Mouse (Mus musculus): ENCODE measurements around the gene Notch4. TPM values are rescaled to one million over a fixed set of nuclear protein-coding genes. Genes with fewer than 3 reads are reported as not detected.

Notch4 gene
- polyA plus RNA-seq (2014; fragmentation: Illumina TruSeq; extraction: RNeasy Lipid Tissue Mini Kit (QIAGEN cat#74804); ENCODE audit: low replicate concordance): 0.15 TPM

GRCm38 (mm10) chr17:34564003-34564421 lies at the start of gene Notch4:
Gene Notch4, plus strand, starts transcription at chr17:34564268.

GRCm38 (mm10) chr17:34517252-34517651 lies 46.8 kb upstream of the Notch4 start, which contains the start of gene Btnl6:
Gene Btnl6, minus strand, starts transcription at chr17:34517352.

GRCm38 (mm10) chr17:34589681-34590101 lies 25.6 kb downstream of the Notch4 start, which contains the start of gene Gpsm3:
Gene Gpsm3, plus strand, starts transcription at chr17:34589806.

GRCm38 (mm10) chr17:34591029-34591993 lies 27.2 kb downstream of the Notch4 start, which contains the start of gene Pbx2:
Gene Pbx2, plus strand, starts transcription at chr17:34591266.

GRCm38 (mm10) chr17:34597566-34598095 lies 33.6 kb downstream of the Notch4 start, which contains the start of gene Ager:
Gene Ager, plus strand, starts transcription at chr17:34597862.

GRCm38 (mm10) chr17:34603375-34604060 lies 39.5 kb downstream of the Notch4 start, which contains the start of gene Rnf5:
Gene Rnf5, minus strand, starts transcription at chr17:34603690.

GRCm38 (mm10) chr17:34604061-34604508 lies 40.0 kb downstream of the Notch4 start, which contains the start of gene Agpat1:
Gene Agpat1, plus strand, starts transcription at chr17:34604262.

GRCm38 (mm10) chr17:34615871-34616270 lies 51.8 kb downstream of the Notch4 start, which contains the start of gene Egfl8:
Gene Egfl8, minus strand, starts transcription at chr17:34615971.

GRCm38 (mm10) chr17:34627943-34628643 lies 64.0 kb downstream of the Notch4 start, which contains the start of gene Ppt2:
Gene Ppt2, minus strand, starts transcription at chr17:34628510.

GRCm38 (mm10) chr17:34629221-34629751 lies 65.2 kb downstream of the Notch4 start, which contains the start of gene Prrt1:
Gene Prrt1, plus strand, starts transcription at chr17:34629533.

Other genes with a start within 250 kb of the Notch4 start
- 2.7 TPM for gene H2-Eb2, start 238.6 kb upstream of the Notch4 start, polyA plus RNA-seq (2014; fragmentation: Illumina TruSeq; extraction: RNeasy Lipid Tissue Mini Kit (QIAGEN cat#74804); ENCODE audit: low replicate concordance)
- 76.7 TPM for gene Btnl2, start 209.4 kb upstream of the Notch4 start, polyA plus RNA-seq (2014; fragmentation: Illumina TruSeq; extraction: RNeasy Lipid Tissue Mini Kit (QIAGEN cat#74804); ENCODE audit: low replicate concordance)
- gene Btnl1, start 187.1 kb upstream of the Notch4 start, polyA plus RNA-seq (2014; fragmentation: Illumina TruSeq; extraction: RNeasy Lipid Tissue Mini Kit (QIAGEN cat#74804); ENCODE audit: low replicate concordance): 231 TPM
- gene BC051142, start 165.4 kb upstream of the Notch4 start, polyA plus RNA-seq (2014; fragmentation: Illumina TruSeq; extraction: RNeasy Lipid Tissue Mini Kit (QIAGEN cat#74804); ENCODE audit: low replicate concordance): 1.1 TPM
- 36.6 TPM for gene Btnl4, start 87.0 kb upstream of the Notch4 start, polyA plus RNA-seq (2014; fragmentation: Illumina TruSeq; extraction: RNeasy Lipid Tissue Mini Kit (QIAGEN cat#74804); ENCODE audit: low replicate concordance)
- gene Btnl6, start 46.9 kb upstream of the Notch4 start, polyA plus RNA-seq (2014; fragmentation: Illumina TruSeq; extraction: RNeasy Lipid Tissue Mini Kit (QIAGEN cat#74804); ENCODE audit: low replicate concordance): 268 TPM
- gene Gpsm3, start 25.5 kb downstream of the Notch4 start, polyA plus RNA-seq (2014; fragmentation: Illumina TruSeq; extraction: RNeasy Lipid Tissue Mini Kit (QIAGEN cat#74804); ENCODE audit: low replicate concordance): 2.0 TPM
- 13.8 TPM for gene Pbx2, start 27.0 kb downstream of the Notch4 start, polyA plus RNA-seq (2014; fragmentation: Illumina TruSeq; extraction: RNeasy Lipid Tissue Mini Kit (QIAGEN cat#74804); ENCODE audit: low replicate concordance)
- not detected for gene Ager, start 33.6 kb downstream of the Notch4 start, polyA plus RNA-seq (2014; fragmentation: Illumina TruSeq; extraction: RNeasy Lipid Tissue Mini Kit (QIAGEN cat#74804); ENCODE audit: low replicate concordance)
- gene Rnf5, start 39.4 kb downstream of the Notch4 start, polyA plus RNA-seq (2014; fragmentation: Illumina TruSeq; extraction: RNeasy Lipid Tissue Mini Kit (QIAGEN cat#74804); ENCODE audit: low replicate concordance): 56.8 TPM
- gene Agpat1, start 40.0 kb downstream of the Notch4 start, polyA plus RNA-seq (2014; fragmentation: Illumina TruSeq; extraction: RNeasy Lipid Tissue Mini Kit (QIAGEN cat#74804); ENCODE audit: low replicate concordance): 3.7 TPM
- not detected for gene Egfl8, start 51.7 kb downstream of the Notch4 start, polyA plus RNA-seq (2014; fragmentation: Illumina TruSeq; extraction: RNeasy Lipid Tissue Mini Kit (QIAGEN cat#74804); ENCODE audit: low replicate concordance)
- gene Ppt2, start 64.2 kb downstream of the Notch4 start, polyA plus RNA-seq (2014; fragmentation: Illumina TruSeq; extraction: RNeasy Lipid Tissue Mini Kit (QIAGEN cat#74804); ENCODE audit: low replicate concordance): 0.74 TPM
- 1.6 TPM for gene Prrt1, start 65.3 kb downstream of the Notch4 start, polyA plus RNA-seq (2014; fragmentation: Illumina TruSeq; extraction: RNeasy Lipid Tissue Mini Kit (QIAGEN cat#74804); ENCODE audit: low replicate concordance)
- 1.6 TPM for gene Fkbpl, start 80.5 kb downstream of the Notch4 start, polyA plus RNA-seq (2014; fragmentation: Illumina TruSeq; extraction: RNeasy Lipid Tissue Mini Kit (QIAGEN cat#74804); ENCODE audit: low replicate concordance)
- 1.3 TPM for gene Atf6b, start 82.9 kb downstream of the Notch4 start, polyA plus RNA-seq (2014; fragmentation: Illumina TruSeq; extraction: RNeasy Lipid Tissue Mini Kit (QIAGEN cat#74804); ENCODE audit: low replicate concordance)
- gene Tnxb, start 106.3 kb downstream of the Notch4 start, polyA plus RNA-seq (2014; fragmentation: Illumina TruSeq; extraction: RNeasy Lipid Tissue Mini Kit (QIAGEN cat#74804); ENCODE audit: low replicate concordance): not detected
- gene C4b, start 179.6 kb downstream of the Notch4 start, polyA plus RNA-seq (2014; fragmentation: Illumina TruSeq; extraction: RNeasy Lipid Tissue Mini Kit (QIAGEN cat#74804); ENCODE audit: low replicate concordance): 0.19 TPM
- not detected for gene Cyp21a1, start 240.3 kb downstream of the Notch4 start, polyA plus RNA-seq (2014; fragmentation: Illumina TruSeq; extraction: RNeasy Lipid Tissue Mini Kit (QIAGEN cat#74804); ENCODE audit: low replicate concordance)